Mouse (Mus musculus) cerebellum, adult (tissue): ENCODE data around the gene Olfr1079.
"Not testable (repeated sequence)": the region's sequence is repeated elsewhere in the genome, so short reads cannot be mapped to it uniquely, and the experiment has no call there.

Experiments used
- ATAC-seq: cut with Nextera tagmentation; 2 replicates; pipeline ENCODE4 v1.9.2; 2017; ENCODE audit warnings: mild to moderate bottlenecking, moderate library complexity, mixed read lengths; ENCODE audit not compliant: insufficient number of reproducible peaks, low FRiP score, low TSS enrichment

The Olfr1079 gene

GRCm38 (mm10) chr2:86542380-86542779 lies at the start of gene Olfr1079:
Gene Olfr1079 (minus strand): TSS chr2:86542480.
- ATAC-seq: no peak

DNA sequence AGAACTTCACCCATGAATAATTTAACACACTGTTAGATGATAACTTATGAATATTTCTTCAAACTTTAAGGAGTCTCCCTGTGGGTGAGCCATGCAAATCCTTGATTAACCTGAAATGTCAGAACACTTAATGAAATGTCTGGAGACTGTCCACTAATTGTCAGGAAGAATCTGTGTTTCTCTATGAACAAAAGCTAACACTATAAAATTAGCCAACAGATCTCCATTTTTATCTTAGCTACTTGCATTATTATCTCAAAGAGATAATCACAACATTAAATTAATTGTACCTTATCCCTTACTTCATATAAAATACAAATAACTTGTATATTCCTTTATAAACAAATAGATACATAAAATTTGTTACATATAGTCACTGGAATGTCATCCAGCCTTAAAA lies 15.9 kb upstream of the Olfr1079 start, which contains the start of gene Olfr1080:
Gene Olfr1080 (minus strand): TSS at position 101 of the 400 bp plus-strand sequence.
- ATAC-seq: not testable (repeated sequence)

DNA sequence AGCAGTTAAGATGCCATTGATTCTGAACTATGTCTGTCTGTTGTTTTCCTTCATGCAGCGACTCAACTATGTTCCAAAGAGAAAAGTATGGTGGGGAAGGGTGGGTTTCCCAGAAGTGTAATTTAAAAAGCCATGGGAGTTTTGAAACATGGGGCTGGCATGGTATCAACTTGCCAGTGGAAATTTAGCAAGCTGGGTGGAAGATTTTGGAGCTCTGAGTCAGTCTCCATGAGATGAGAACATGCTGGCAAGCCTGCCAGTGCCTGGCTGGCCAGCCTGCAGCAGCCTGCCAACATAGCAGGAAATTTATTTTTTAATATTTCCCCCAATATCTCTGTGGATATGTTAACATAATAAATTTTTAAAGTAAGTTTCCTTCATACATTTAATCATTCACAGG lies 11.3 kb downstream of the Olfr1079 start:
- no peak for ATAC-seq

GRCm38 (mm10) chr2:86508161-86508560 lies 34.1 kb downstream of the Olfr1079 start, which contains the start of gene Olfr1076:
Gene Olfr1076 (plus strand): TSS chr2:86508461.
- no peak for ATAC-seq

DNA sequence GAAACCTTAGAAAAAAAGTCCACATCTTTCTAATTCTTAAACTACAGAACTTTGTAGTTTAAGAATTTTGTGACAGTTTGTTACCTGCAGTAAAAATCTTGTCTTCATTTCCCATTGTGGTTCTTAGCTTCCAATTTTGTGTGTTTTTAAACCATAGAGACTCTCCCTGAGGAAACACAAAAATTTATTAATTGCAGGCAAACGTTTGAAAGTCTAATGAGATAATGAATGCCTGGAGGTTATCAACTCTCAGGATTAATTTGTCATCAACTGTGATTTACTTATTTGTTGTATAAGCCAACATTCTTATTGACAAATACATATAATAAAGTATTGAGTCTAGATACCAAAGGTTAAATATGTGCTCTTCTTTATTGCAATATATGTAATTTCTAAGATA lies 55.0 kb downstream of the Olfr1079 start, which contains the start of gene Olfr228:
Gene Olfr228 (minus strand): TSS at position 101 of the 400 bp plus-strand sequence.
- ATAC-seq: no peak
